Mouse (Mus musculus): ENCODE data around the gene Sgms1. TPM values are rescaled to one million over a fixed set of nuclear protein-coding genes. Genes with fewer than 3 reads are reported as not detected.

The Sgms1 gene
- polyA plus RNA-seq, 1 experiment: 40.7 TPM

GRCm38 (mm10) chr19:32332779-32333460 lies 56.6 kb downstream of the Sgms1 start:
- Histone ChIP-seq H3K27ac (ENCODE audit: insufficient read depth, low read depth, low read length) (no peak overlapping the region), H3K36me3 (ENCODE audit: control insufficient read depth, insufficient read depth, low read length) (no peaks in the 10 kb centered on the region), H3K27me3 (replicated peaks; ENCODE audit: control insufficient read depth, insufficient read depth, low read length) (no peaks in the 10 kb centered on the region), H3K4me1 (ENCODE audit: control insufficient read depth, insufficient read depth, low read length) (peaks cover 4% of the 10 kb centered on the region), H3K4me3 (ENCODE audit: insufficient read depth, low read depth, low read length) (no peak overlapping the region)
- TF ChIP-seq CTCF (conservative IDR thresholded peaks at IDR 0.05; ENCODE audit: insufficient read depth, insufficient read length, low read depth, low read length): no peak
- WGBS: 93% methylated on average over 17 of the region's 17 CpGs
- DNase-seq: no peak

- 62% methylated on average over 3 of the region's 3 CpGs for WGBS
- H3K4me3 ChIP-seq (ENCODE audit: insufficient read depth, low read depth, low read length): no peak overlapping the region
- H3K27ac ChIP-seq (ENCODE audit: insufficient read depth, low read depth, low read length): no peak overlapping the region
- H3K36me3 ChIP-seq (ENCODE audit: control insufficient read depth, insufficient read depth, low read length): no peaks in the 10 kb centered on the region
- DNase-seq: no peak
- H3K27me3 ChIP-seq (replicated peaks; ENCODE audit: control insufficient read depth, insufficient read depth, low read length): no peaks in the 10 kb centered on the region
- no peak for TF ChIP-seq CTCF (conservative IDR thresholded peaks at IDR 0.05; ENCODE audit: insufficient read depth, insufficient read length, low read depth, low read length)
- no peak for TF ChIP-seq POLR2A (IDR thresholded peaks at IDR 0.05; ENCODE audit: low read depth, low read length)
- peaks cover 6% of the 10 kb centered on the region; the same call in 1 of the 2 replicates for H3K4me1 ChIP-seq (ENCODE audit: control insufficient read depth, insufficient read depth, low read length)
Measured at GRCm38 (mm10) chr19:32330231-32330630, 59.3 kb downstream of the Sgms1 start.

- no peak for TF ChIP-seq POLR2A (IDR thresholded peaks at IDR 0.05; ENCODE audit: low read depth, low read length)
- TF ChIP-seq CTCF (conservative IDR thresholded peaks at IDR 0.05; ENCODE audit: insufficient read depth, insufficient read length, low read depth, low read length): no peak
Measured at GRCm38 (mm10) chr19:32329511-32329910, 60.0 kb downstream of the Sgms1 start.

GRCm38 (mm10) chr19:32328089-32328828 lies 61.3 kb downstream of the Sgms1 start:
- TF ChIP-seq POLR2A (IDR thresholded peaks at IDR 0.05; ENCODE audit: low read depth, low read length) (no peak), CTCF (conservative IDR thresholded peaks at IDR 0.05; ENCODE audit: insufficient read depth, insufficient read length, low read depth, low read length) (no peak)
- peak; percentile 43 for DNase-seq
- H3K27ac ChIP-seq (ENCODE audit: insufficient read depth, low read depth, low read length): no peak overlapping the region
- WGBS: 50% methylated on average over 2 of the region's 2 CpGs
- peaks cover 21% of the 10 kb centered on the region for H3K4me1 ChIP-seq (ENCODE audit: control insufficient read depth, insufficient read depth, low read length)
- no peaks in the 10 kb centered on the region for H3K36me3 ChIP-seq (ENCODE audit: control insufficient read depth, insufficient read depth, low read length)
- H3K27me3 ChIP-seq (replicated peaks; ENCODE audit: control insufficient read depth, insufficient read depth, low read length): no peaks in the 10 kb centered on the region
- no peak overlapping the region for H3K4me3 ChIP-seq (ENCODE audit: insufficient read depth, low read depth, low read length)

More at GRCm38 (mm10) chr19:32329511-32329910, 60.0 kb downstream of the Sgms1 start:
- peaks cover 13% of the 10 kb centered on the region for H3K4me1 ChIP-seq (ENCODE audit: control insufficient read depth, insufficient read depth, low read length)
- no peaks in the 10 kb centered on the region for H3K27me3 ChIP-seq (replicated peaks; ENCODE audit: control insufficient read depth, insufficient read depth, low read length)
- H3K36me3 ChIP-seq (ENCODE audit: control insufficient read depth, insufficient read depth, low read length): no peaks in the 10 kb centered on the region
- DNase-seq: no peak
- no peak overlapping the region for H3K4me3 ChIP-seq (ENCODE audit: insufficient read depth, low read depth, low read length)
- 90% methylated on average over 5 of the region's 5 CpGs for WGBS
- H3K27ac ChIP-seq (ENCODE audit: insufficient read depth, low read depth, low read length): no peak overlapping the region

DNA sequence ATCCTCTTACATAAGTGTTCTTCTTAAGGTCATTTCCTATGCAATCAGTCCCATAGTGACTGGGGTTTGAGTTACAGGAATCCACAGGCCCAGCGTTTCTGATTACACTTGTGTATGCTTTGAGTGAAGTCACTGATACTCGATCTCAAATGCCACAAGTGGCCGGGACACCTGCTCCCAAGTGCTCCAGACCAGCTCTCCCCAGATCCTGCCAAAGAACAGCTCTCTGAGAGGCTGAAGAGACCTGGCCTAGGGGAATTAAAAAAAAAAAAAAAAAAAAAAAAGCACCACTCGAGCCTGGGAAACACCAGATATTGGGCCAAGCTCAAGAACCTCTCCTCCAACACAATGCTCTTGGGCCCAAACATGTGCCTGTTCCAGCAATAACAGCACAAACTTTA lies 62.9 kb downstream of the Sgms1 start:
- H3K27ac ChIP-seq (ENCODE audit: insufficient read depth, low read depth, low read length): 0 out of 2 replicates have a peak overlapping the region, but pooled peaks have one; percentile 2
- WGBS: 28% methylated on average over 4 of the region's 4 CpGs
- no peaks in the 10 kb centered on the region for H3K36me3 ChIP-seq (ENCODE audit: control insufficient read depth, insufficient read depth, low read length)
- H3K4me3 ChIP-seq (ENCODE audit: insufficient read depth, low read depth, low read length): no peak overlapping the region
- peaks cover 28% of the 10 kb centered on the region for H3K4me1 ChIP-seq (ENCODE audit: control insufficient read depth, insufficient read depth, low read length)
- TF ChIP-seq CTCF (conservative IDR thresholded peaks at IDR 0.05; ENCODE audit: insufficient read depth, insufficient read length, low read depth, low read length) (no peak), POLR2A (IDR thresholded peaks at IDR 0.05; ENCODE audit: low read depth, low read length) (no peak)
- no peak for DNase-seq
- H3K27me3 ChIP-seq (replicated peaks; ENCODE audit: control insufficient read depth, insufficient read depth, low read length): no peaks in the 10 kb centered on the region

DNA sequence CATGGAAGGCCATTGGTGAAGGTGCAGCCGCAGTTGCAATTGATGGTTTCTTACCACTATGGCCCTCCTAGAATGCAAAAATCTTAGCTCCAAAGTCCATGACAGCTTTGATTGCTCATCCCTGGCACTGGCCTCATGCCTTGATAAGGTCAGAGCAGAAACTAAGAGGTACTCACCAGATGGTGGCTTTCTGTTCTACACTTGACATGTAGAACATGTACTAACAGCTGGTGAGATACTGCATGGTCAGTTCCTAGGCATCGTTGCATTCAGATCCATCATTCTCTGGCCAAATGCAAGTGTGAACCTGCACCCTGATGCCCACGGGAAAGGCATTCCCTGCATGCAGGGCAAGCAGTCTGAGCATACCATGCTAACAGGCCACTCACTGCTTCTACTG lies 63.4 kb downstream of the Sgms1 start:
- WGBS: 58% methylated on average over 3 of the region's 3 CpGs
- peaks cover 28% of the 10 kb centered on the region for H3K4me1 ChIP-seq (ENCODE audit: control insufficient read depth, insufficient read depth, low read length)
- TF ChIP-seq CTCF (conservative IDR thresholded peaks at IDR 0.05; ENCODE audit: insufficient read depth, insufficient read length, low read depth, low read length): no peak
- no peak for TF ChIP-seq POLR2A (IDR thresholded peaks at IDR 0.05; ENCODE audit: low read depth, low read length)
- no peak overlapping the region for H3K27ac ChIP-seq (ENCODE audit: insufficient read depth, low read depth, low read length)
- H3K4me3 ChIP-seq (ENCODE audit: insufficient read depth, low read depth, low read length): no peak overlapping the region
- DNase-seq: no peak
- H3K36me3 ChIP-seq (ENCODE audit: control insufficient read depth, insufficient read depth, low read length): no peaks in the 10 kb centered on the region
- H3K27me3 ChIP-seq (replicated peaks; ENCODE audit: control insufficient read depth, insufficient read depth, low read length): no peaks in the 10 kb centered on the region

- Histone ChIP-seq H3K36me3 (ENCODE audit: control insufficient read depth, insufficient read depth, low read length) (no peaks in the 10 kb centered on the region), H3K27ac (ENCODE audit: insufficient read depth, low read depth, low read length) (peak overlapping the region; percentile 41), H3K4me1 (ENCODE audit: control insufficient read depth, insufficient read depth, low read length) (peaks cover 34% of the 10 kb centered on the region), H3K27me3 (replicated peaks; ENCODE audit: control insufficient read depth, insufficient read depth, low read length) (no peaks in the 10 kb centered on the region), H3K4me3 (ENCODE audit: insufficient read depth, low read depth, low read length) (no peak overlapping the region)
- 30% methylated on average over 10 of the region's 10 CpGs for WGBS
- peak; percentile 90 for DNase-seq
- TF ChIP-seq CTCF (conservative IDR thresholded peaks at IDR 0.05; ENCODE audit: insufficient read depth, insufficient read length, low read depth, low read length) (no peak), POLR2A (IDR thresholded peaks at IDR 0.05; ENCODE audit: low read depth, low read length) (no peak)
Measured at GRCm38 (mm10) chr19:32325100-32325768, 64.3 kb downstream of the Sgms1 start.
